26 mouse cellular contexts compared by ENCODE assay signal in the genomic region with DNA sequence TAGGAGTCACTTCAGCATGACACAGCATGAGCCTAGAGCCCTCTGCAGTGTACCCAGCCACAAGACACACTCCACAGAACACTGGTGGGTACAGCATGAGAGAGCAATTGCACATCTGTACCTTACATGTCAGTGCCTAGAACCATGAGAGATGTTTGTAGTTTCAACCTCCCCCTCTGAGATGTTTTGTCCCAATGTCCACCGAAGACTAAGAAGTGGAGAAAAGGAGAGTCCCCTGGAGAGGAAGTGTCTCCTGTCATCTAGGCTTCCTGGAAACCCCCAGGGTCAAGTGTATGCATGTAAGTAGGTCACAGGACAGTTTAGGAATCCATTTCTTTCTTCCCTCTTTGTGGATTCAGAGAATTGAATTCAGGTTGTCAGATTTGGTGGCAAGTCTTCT.
"Had no signal": no experiment of that assay in that cellular context is flagged by ENCODE, and none has a peak within 500 bp of the region (broad histone marks: within the 10 kb centered on the region; RNA-seq: fewer than 3 reads in every experiment).

No protein-coding gene starts in this region.

- H3K27me3 ChIP-seq: liver, embryonic 13.5 days; liver, embryonic 15.5 days; lung, embryonic 15.5 days; midbrain, embryonic 13.5 days; midbrain, embryonic 15.5 days; neural tube, embryonic 13.5 days; neural tube, embryonic 15.5 days; stomach, embryonic 15.5 days had no signal

- H3K9ac ChIP-seq: liver, embryonic 13.5 days; liver, embryonic 15.5 days; liver, postnatal 0 days; lung, embryonic 15.5 days; midbrain, embryonic 13.5 days; midbrain, embryonic 15.5 days; neural tube, embryonic 13.5 days; neural tube, embryonic 15.5 days; stomach, embryonic 15.5 days had no signal

- ATAC-seq: liver, postnatal 0 days; lung, postnatal 0 days; midbrain, embryonic 13.5 days; midbrain, embryonic 15.5 days had no signal

- H3K27ac ChIP-seq: liver, embryonic 13.5 days; liver, embryonic 15.5 days; lung, embryonic 15.5 days; macrophage; midbrain, embryonic 13.5 days; midbrain, embryonic 15.5 days; neural tube, embryonic 13.5 days; neural tube, embryonic 15.5 days; stomach, embryonic 15.5 days; stomach, postnatal 0 days had no signal

- H3K36me3 ChIP-seq: liver, embryonic 13.5 days; liver, embryonic 15.5 days; lung, embryonic 15.5 days; midbrain, embryonic 13.5 days; midbrain, embryonic 15.5 days; neural tube, embryonic 13.5 days; neural tube, embryonic 15.5 days; stomach, embryonic 15.5 days had no signal

- DNase-seq: liver, embryonic 13.5 days; liver, postnatal 0 days; lung, adult 2 months; lung, postnatal 14 days; lung, postnatal 36 days; retina, postnatal 1 day; right cerebral cortex, adult 18-20 months; right cerebral cortex, postnatal 25 days; right cerebral cortex, postnatal 4 days; spleen, adult 18-20 months; thymus, adult 2 months; thymus, postnatal 25 days; thymus, postnatal 4 days had no signal

- H3K9me3 ChIP-seq: liver, embryonic 13.5 days; liver, embryonic 15.5 days; lung, embryonic 15.5 days; midbrain, embryonic 13.5 days; midbrain, embryonic 15.5 days; neural tube, embryonic 13.5 days; neural tube, embryonic 15.5 days; stomach, embryonic 15.5 days had no signal

- H3K4me2 ChIP-seq: liver, embryonic 11.5 days; liver, embryonic 13.5 days; liver, embryonic 15.5 days; lung, embryonic 15.5 days; midbrain, embryonic 11.5 days; midbrain, embryonic 13.5 days; midbrain, embryonic 15.5 days; neural tube, embryonic 13.5 days; neural tube, embryonic 15.5 days; stomach, embryonic 15.5 days had no signal

- H3K4me1 ChIP-seq: lung, embryonic 15.5 days; midbrain, embryonic 15.5 days; neural tube, embryonic 13.5 days; neural tube, embryonic 15.5 days; stomach, embryonic 15.5 days had no signal

- H3K4me3 ChIP-seq: liver, embryonic 13.5 days; liver, embryonic 15.5 days; lung, embryonic 15.5 days; midbrain, embryonic 13.5 days; midbrain, embryonic 15.5 days; myocyte; neural tube, embryonic 13.5 days; neural tube, embryonic 15.5 days; stomach, embryonic 15.5 days had no signal
